Mouse (Mus musculus) cortical plate, adult 2 months (tissue): ENCODE measurements at regions not wholly inside any gene's neighbourhood (a gene's known extent, or its start where the extent isn't known, plus 50 kb on each side); places are given as distances from the start of the nearest gene placed in this dataset.

ENCODE experiments used
- CTCF ChIP-seq: fragments of 200-500 bp; IDR thresholded peaks from 2 replicates; pipeline ENCODE4 v1.5.1; 2011; ENCODE audit warnings: mild to moderate bottlenecking, control low read depth, low read length; ENCODE audit not compliant: insufficient read depth; ENCODE audit errors: extremely low read depth
- POLR2A ChIP-seq: fragments of 200-500 bp; IDR thresholded peaks from 2 replicates; pipeline ENCODE4 v1.6.1; 2011; ENCODE audit warnings: mild to moderate bottlenecking, low read length, control low read depth; ENCODE audit not compliant: insufficient read depth; ENCODE audit errors: extremely low read depth

GRCm38 (mm10) chr9:49879361-49880128, 80.8 kb upstream of the Ncam1 start:
- no peak for TF ChIP-seq CTCF
- no peak for TF ChIP-seq POLR2A
